Mouse (Mus musculus) midbrain, embryonic 16.5 days (tissue): Measurements from ENCODE around the gene Fam170b. TPM values are rescaled to one million over a fixed set of nuclear protein-coding genes. Genes with fewer than 3 reads are reported as not detected.

Experiments used
- ATAC-seq: fragments of 200-750 bp; cut with Nextera tagmentation; 2 replicates; pipeline ENCODE4 v1.8.0; 2017; ENCODE audit warnings: moderate TSS enrichment
- H3K27ac ChIP-seq: fragments of 300-500 bp; sonication (generic); 2 replicates; pipeline ENCODE4 v1.5.1; 2014; ENCODE audit warnings: mild to moderate bottlenecking, low read length, mixed read lengths
- H3K27me3 ChIP-seq: fragments of 300-500 bp; sonication (generic); 2 replicates; pipeline ENCODE4 v1.6.1; 2014; ENCODE audit warnings: low read depth, low read length, mixed read lengths; ENCODE audit not compliant: control insufficient read depth, insufficient read depth
- H3K36me3 ChIP-seq: fragments of 300-500 bp; sonication (generic); 2 replicates; pipeline ENCODE4 v1.6.1; 2014; ENCODE audit warnings: mild to moderate bottlenecking, low read length, moderate library complexity, mixed read lengths; ENCODE audit not compliant: control insufficient read depth, insufficient read depth
- H3K4me1 ChIP-seq: fragments of 300-500 bp; sonication (generic); 2 replicates; pipeline ENCODE4 v1.6.1; 2014; ENCODE audit warnings: mild to moderate bottlenecking, low read length, mixed read lengths; ENCODE audit not compliant: control insufficient read depth, insufficient read depth
- H3K4me2 ChIP-seq: fragments of 300-500 bp; sonication (generic); 2 replicates; pipeline ENCODE4 v1.6.1; 2014; ENCODE audit warnings: mild to moderate bottlenecking, low read length, mixed read lengths
- H3K4me3 ChIP-seq: fragments of 300-500 bp; sonication (generic); 2 replicates; pipeline ENCODE4 v1.5.1; 2014; ENCODE audit warnings: low read depth, mild to moderate bottlenecking, low read length, moderate library complexity, mixed read lengths
- H3K9ac ChIP-seq: fragments of 300-500 bp; sonication (generic); 2 replicates; pipeline ENCODE4 v1.6.1; 2014; ENCODE audit warnings: low read depth, low read length, mixed read lengths
- H3K9me3 ChIP-seq: fragments of 300-500 bp; sonication (generic); replicated peaks from 2 replicates; pipeline ENCODE4 v1.6.1; 2014; ENCODE audit warnings: mild to moderate bottlenecking, low read length, mixed read lengths; ENCODE audit not compliant: control insufficient read depth, poor library complexity, severe bottlenecking
- WGBS: fragments of 180-500 bp; shearing (Covaris S2); extraction: QIAGEN DNeasy Blood & Tissue Kit; methylation state at CpG from one replicate; pipeline ENCODE4 v1.1.7; 2014; 5-methylcytosine and 5-hydroxymethylcytosine counted together
- polyA plus RNA-seq: library from polyadenylated mRNA; unstranded; fragments of >200 nt; fragmentation: Nextera tagmentation; extraction: Ambion mirVana; gene quantifications from 2 replicates; pipeline ENCODE4 v1.2.1, GENCODE M21; 2015

The Fam170b gene
- polyA plus RNA-seq, 1 experiment from 2014 or later: 0.08 TPM

DNA sequence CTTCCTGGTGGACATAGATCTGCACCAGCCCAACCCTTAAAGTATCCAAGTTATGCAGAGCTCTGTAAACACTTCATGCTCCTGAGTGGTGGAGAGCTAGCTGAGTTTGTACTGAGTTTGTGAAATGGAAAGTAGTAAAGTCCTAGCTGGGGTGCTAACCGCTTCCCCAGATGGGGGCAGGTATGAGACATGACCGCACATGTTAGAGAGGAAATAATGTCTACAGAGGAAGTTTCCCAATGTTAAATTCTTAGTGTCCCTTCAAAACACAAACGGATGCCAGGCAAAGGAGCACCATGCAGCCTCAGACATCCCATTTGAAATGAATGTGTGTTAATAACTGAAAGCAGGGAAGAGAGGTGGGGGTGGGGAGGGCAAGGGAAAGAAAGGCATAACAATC, 9.9 kb upstream of the Fam170b start:
- Histone ChIP-seq H3K27me3 (no peaks in the 10 kb centered on the region), H3K9ac (no peak overlapping the region), H3K4me3 (no peak overlapping the region), H3K4me1 (no peaks in the 10 kb centered on the region; the same call in 1 of the 2 replicates), H3K36me3 (no peaks in the 10 kb centered on the region), H3K27ac (no peak overlapping the region), H3K4me2 (no peak overlapping the region), H3K9me3 (no peaks in the 10 kb centered on the region)
- ATAC-seq: no peak
- 84% methylated on average over 3 of the region's 3 CpGs for WGBS

DNA sequence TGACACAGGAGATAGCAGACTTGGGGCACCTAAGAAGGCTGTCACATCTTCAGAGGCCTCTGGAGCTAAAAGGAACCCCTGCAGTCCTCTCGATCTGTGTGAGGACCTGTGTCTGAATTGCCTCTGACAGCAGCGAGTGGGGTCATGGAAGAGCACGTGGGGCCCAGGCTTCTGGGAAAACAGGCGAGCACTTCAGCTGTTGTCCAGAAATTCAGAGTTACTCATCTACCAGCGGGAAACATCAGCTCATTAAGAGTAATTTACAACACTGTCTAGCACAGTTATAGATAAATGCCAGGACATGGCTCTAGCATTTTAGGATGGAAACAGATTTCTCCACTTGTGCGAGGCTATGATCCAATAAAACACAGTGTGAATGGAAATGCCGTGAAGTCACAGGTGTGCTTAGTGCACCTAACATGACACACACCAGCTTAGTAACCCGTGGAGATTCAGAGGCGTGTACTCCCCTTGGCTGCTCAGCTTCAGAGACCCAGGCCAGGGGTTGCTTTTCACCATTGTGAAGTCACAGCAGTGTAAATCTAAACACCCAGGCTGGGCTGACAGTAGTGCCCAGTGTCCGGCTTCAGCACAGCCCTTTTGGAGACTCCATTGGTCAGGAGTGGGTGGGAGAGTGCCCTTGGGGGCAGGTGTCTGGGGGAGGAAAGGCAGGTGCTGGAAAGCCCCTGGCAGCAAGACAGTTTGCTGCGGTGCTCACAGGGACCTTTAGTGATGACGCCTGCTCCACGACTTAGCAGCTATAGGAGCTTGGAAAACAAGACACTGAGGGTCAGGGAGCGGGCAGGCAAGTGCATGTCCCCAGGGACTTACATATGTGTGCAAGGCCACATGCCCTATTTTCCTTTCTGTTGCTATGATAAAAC, 9.3 kb upstream of the Fam170b start:
- no peak overlapping the region for H3K27ac ChIP-seq
- no peak overlapping the region for H3K4me3 ChIP-seq
- no peaks in the 10 kb centered on the region for H3K9me3 ChIP-seq
- ATAC-seq: no peak
- H3K9ac ChIP-seq: no peak overlapping the region
- WGBS: 59% methylated on average over 14 of the region's 14 CpGs
- H3K27me3 ChIP-seq: no peaks in the 10 kb centered on the region
- no peaks in the 10 kb centered on the region for H3K36me3 ChIP-seq
- H3K4me2 ChIP-seq: no peak overlapping the region
- H3K4me1 ChIP-seq: no peaks in the 10 kb centered on the region; the same call in 1 of the 2 replicates

DNA sequence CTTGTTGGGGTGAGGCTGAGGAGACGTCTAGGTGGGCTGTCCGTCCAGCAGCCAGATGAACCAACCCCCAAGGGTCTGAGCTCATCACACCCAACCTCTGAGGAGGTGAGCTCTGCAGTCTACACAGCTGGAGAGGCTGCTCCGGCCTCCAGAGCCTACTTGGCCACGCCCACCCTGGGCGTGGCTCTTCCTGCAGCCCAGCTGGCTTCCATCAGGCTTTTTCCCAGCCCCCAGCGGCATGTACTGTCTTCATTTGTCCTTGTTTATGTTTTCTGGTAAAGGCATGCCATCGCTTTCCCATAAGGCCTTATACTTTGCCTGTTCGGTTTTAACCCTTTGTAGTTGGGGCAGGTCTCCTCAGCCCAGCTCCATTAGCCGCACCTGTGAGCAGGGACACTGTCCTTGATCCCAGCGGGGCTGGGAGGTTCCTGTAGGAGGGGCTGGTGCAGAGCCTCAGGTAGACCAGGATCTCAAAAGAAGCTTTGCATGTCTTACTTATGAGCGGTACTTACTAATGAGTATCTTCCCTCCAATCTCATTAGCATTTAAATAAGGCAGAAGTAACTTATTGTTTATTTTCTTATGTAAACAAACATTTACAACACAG, 8.2 kb upstream of the Fam170b start:
- Histone ChIP-seq H3K9me3 (no peaks in the 10 kb centered on the region), H3K27ac (no peak overlapping the region), H3K4me2 (no peak overlapping the region), H3K36me3 (no peaks in the 10 kb centered on the region), H3K9ac (no peak overlapping the region), H3K4me1 (no peaks in the 10 kb centered on the region; the same call in 1 of the 2 replicates), H3K27me3 (no peaks in the 10 kb centered on the region), H3K4me3 (no peak overlapping the region)
- 10% methylated on average over 11 of the region's 11 CpGs for WGBS
- no peak for ATAC-seq

DNA sequence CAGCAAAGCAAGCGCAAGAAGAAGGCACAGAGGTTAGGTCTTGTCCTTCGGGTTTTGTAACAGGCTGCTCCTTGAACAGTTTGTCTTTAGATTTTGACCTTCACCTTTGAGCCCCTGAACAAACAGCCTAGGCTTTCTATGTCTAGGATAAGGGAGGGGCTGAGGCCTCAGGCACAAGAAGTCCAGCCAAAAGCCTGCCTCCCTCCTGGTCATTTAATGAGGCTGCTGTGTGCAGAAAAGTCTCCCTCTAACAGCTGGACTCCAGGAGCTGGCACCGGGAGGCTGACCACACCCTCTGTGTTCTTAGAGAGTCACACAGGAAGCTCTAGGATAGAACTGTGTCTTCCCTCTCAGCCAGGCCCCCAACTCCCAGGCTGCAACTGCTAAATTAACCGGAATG, 6.6 kb upstream of the Fam170b start:
- Histone ChIP-seq H3K4me2 (no peak overlapping the region), H3K9me3 (no peaks in the 10 kb centered on the region), H3K9ac (no peak overlapping the region), H3K27ac (no peak overlapping the region), H3K36me3 (no peaks in the 10 kb centered on the region), H3K27me3 (no peaks in the 10 kb centered on the region), H3K4me1 (no peaks in the 10 kb centered on the region; the same call in 1 of the 2 replicates), H3K4me3 (no peak overlapping the region)
- WGBS: 74% methylated on average over 4 of the region's 4 CpGs
- ATAC-seq: no peak

DNA sequence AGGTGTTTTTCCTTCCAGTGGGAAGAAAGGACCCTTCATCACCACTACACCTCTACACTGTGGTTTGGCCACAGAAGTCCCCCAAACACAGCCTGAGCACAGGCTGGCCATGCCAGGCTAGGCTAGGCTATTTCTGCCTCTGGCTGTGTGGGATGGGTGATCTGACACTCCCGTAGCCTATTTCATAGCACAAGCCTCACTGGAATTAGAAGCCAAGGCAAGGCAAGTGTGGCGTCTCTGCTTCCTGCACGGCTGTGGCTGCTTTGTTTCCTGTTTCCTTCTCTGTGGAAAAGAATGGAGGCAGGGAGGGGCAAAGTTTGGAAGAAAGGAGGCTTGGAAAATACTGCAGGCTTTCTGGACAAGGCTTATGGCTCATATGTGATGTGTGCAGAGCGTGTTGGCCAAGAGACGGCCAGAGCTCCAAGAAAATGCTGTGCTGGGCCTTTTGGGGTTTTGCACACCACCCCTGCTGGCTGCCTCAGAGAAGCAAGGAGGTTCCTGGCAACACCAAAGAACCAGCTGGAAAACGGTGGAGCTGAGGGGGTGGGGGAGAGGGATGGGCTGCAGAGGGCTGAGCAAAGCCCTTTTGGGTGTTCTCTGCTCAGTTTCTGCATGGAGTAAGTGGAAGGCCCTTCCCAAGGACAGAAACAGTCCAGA, 5.6 kb upstream of the Fam170b start:
- Histone ChIP-seq H3K27ac (no peak overlapping the region), H3K36me3 (no peaks in the 10 kb centered on the region), H3K9me3 (no peaks in the 10 kb centered on the region), H3K4me3 (no peak overlapping the region), H3K27me3 (no peaks in the 10 kb centered on the region), H3K4me2 (no peak overlapping the region), H3K4me1 (no peaks in the 10 kb centered on the region; the same call in 1 of the 2 replicates), H3K9ac (no peak overlapping the region)
- WGBS: 58% methylated on average over 6 of the region's 6 CpGs
- no peak for ATAC-seq

DNA sequence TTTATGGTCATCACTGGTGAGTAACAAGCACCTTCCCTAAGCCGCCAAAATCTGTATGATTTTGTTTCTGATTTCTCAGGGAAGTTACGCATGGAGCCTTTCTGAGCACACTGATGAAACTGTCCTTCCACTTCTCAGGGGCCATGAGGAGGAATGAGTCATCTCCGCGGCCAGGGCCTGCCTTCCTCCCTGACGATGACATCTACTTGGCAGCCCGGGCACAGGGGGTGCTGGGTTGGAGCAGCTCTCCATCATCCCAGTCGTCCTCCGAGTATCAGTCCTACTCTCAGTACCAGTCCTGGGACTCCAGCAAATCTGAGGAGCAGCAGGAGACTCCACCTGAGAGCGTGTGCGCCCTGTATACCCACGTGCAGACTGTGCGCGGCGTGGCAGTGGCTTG, 1.4 kb downstream of the Fam170b start:
- 92% methylated on average over 14 of the region's 14 CpGs for WGBS
- Histone ChIP-seq H3K9me3 (no peaks in the 10 kb centered on the region), H3K4me1 (no peaks in the 10 kb centered on the region), H3K4me3 (no peak overlapping the region), H3K9ac (no peak overlapping the region), H3K27ac (no peak overlapping the region), H3K4me2 (no peak overlapping the region), H3K36me3 (no peaks in the 10 kb centered on the region), H3K27me3 (no peaks in the 10 kb centered on the region)
- ATAC-seq: no peak

DNA sequence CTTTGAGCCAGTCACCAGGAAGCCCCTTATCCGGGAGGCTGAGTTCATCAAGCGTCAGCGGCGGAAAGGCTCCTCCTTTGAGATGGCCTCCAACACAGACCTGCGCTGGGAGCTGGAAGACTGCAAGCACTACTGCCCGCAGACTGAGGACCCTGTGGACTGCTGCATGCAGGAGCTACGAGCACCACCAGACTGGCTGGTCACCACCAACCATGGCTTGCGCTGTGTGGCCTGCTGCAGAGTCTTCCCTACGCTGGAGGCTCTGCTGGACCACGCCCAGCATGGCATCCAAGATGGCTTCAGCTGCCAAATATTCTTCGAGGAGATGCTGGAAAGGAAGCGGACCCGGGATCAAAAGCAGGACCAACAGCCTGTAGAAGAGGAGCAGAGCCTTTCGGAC, 1.8 kb downstream of the Fam170b start:
- Histone ChIP-seq H3K9me3 (no peaks in the 10 kb centered on the region), H3K4me3 (no peak overlapping the region), H3K36me3 (no peaks in the 10 kb centered on the region), H3K9ac (no peak overlapping the region), H3K27me3 (no peaks in the 10 kb centered on the region), H3K4me2 (no peak overlapping the region), H3K4me1 (no peaks in the 10 kb centered on the region), H3K27ac (no peak overlapping the region)
- 94% methylated on average over 14 of the region's 14 CpGs for WGBS
- no peak for ATAC-seq

DNA sequence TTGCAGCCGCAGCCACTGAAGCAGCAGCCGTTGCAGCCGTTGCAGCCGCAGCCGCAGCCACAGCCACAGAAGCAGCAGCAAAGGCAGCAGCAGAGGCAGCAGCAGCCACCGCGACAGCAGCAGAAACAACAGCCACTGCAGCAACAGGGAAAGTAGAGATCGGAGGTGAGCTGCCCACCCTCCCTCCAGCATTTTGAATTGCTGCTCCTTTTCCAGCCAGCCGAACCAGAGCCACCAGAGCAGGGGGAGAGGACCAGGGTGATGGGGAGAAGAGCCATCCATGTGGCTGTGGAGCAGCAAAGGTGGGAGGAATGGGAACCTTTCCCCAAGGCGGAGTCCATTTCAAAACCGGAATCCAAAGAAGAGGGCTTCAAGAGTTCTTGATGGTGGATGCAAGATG, 2.4 kb downstream of the Fam170b start:
- no peak for ATAC-seq
- no peak overlapping the region for H3K4me3 ChIP-seq
- 89% methylated on average over 11 of the region's 11 CpGs for WGBS
- no peaks in the 10 kb centered on the region for H3K36me3 ChIP-seq
- no peak overlapping the region for H3K9ac ChIP-seq
- no peaks in the 10 kb centered on the region for H3K27me3 ChIP-seq
- no peaks in the 10 kb centered on the region for H3K9me3 ChIP-seq
- H3K27ac ChIP-seq: no peak overlapping the region
- no peak overlapping the region for H3K4me2 ChIP-seq
- H3K4me1 ChIP-seq: no peaks in the 10 kb centered on the region

DNA sequence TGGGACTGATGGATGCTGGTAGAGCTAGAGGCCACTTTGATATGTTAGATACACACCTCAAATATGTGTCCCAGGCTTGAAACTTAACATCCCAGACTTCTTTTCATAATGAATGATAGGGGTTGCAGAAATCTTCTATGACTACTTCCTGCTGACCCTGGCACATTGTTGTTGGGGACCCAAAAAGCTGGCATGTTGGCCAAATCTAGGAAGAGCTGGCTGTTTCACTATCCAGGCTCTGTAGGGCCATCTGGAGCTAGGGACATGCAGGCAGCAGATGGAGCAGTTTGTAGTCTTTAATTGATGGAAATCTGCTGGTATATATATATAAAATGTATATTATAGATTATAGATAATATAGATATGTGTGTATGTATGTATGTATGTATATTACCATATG, 8.3 kb downstream of the Fam170b start:
- Histone ChIP-seq H3K27ac (no peak overlapping the region), H3K4me2 (no peak overlapping the region), H3K4me3 (no peak overlapping the region), H3K4me1 (no peaks in the 10 kb centered on the region), H3K36me3 (no peaks in the 10 kb centered on the region), H3K27me3 (no peaks in the 10 kb centered on the region), H3K9ac (no peak overlapping the region), H3K9me3 (no peaks in the 10 kb centered on the region)
- ATAC-seq: no peak
